Mouse (Mus musculus): ENCODE results near the gene Gm21836.
"Not testable (repeated sequence)": the region's sequence is repeated elsewhere in the genome, so short reads cannot be mapped to it uniquely, and the experiment has no call there.

Gm21836 gene

DNA sequence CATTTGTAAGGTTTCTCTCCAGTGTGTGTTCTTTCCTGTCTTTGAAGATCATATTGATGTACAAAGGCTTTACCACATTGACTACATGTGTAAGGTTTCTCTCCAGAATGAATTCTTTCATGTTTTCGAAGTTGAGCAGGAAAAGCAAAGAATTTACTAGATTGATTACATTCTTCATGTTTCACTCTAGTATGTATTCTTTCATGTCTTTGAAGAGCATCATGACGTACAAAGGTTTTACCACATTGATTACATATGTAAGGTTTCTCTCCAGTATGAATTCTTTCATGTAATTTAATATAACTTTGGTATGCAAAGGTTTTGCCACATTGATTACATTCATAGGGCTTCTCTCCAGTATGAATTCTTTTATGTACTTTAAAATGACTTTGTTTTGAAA, at the start of gene Gm21836:
TSS of gene Gm21836 (minus strand) at position 101 of the 400 bp plus-strand sequence.
- DNase-seq (ENCODE audit: inconsistent ontology term) = not testable (repeated sequence)

DNA sequence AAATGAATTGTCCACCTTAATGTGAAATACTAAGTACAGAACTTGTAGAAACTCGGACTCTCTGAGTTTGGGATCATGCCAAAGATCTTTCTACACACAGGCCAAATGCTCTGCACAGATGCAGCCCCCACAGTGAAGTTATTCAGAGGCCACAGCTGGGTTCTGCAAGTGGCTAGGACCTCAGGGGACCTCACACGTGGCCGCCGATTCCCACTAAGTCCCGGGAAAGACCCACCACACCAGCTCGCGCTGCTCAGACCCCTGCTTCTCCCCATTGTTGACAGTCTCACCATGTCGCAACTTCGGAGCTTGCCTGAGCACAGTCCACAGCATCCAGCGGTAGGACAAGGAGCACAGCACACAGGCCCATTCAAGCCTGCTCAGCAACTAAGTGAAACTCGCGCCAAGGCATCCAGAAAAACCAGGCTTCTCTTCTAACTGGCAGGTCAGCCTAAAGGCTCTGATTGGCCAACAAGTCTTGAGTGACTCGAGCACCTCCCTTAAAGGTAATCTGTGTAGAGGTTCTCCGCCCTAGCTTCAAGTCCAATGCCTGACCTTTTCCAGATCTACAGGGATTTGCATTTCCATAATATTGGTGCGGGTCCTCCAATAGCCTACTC, 13.1 kb downstream of the Gm21836 start:
- DNase-seq (ENCODE audit: inconsistent ontology term) = not testable (repeated sequence)

DNA sequence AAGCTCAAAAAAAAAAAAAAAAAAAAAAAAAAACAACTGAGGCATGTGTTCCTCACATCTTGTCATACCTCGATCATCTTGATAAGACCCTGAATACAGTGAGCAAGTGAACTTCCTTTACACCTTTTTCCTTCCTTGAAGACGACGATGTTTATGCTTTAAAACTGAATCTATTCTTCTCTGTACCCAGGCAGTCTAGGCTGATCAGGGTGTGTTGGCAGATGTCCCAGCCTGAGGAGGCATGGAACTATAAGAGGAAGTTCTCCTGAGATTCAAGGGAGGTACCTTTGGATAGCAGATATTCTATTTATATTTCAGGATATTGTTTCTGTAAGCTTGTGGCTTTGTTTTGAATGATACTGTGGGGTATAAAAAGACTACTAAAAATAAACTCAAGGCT, 15.5 kb downstream of the Gm21836 start:
- no peak for DNase-seq (ENCODE audit: inconsistent ontology term)

DNA sequence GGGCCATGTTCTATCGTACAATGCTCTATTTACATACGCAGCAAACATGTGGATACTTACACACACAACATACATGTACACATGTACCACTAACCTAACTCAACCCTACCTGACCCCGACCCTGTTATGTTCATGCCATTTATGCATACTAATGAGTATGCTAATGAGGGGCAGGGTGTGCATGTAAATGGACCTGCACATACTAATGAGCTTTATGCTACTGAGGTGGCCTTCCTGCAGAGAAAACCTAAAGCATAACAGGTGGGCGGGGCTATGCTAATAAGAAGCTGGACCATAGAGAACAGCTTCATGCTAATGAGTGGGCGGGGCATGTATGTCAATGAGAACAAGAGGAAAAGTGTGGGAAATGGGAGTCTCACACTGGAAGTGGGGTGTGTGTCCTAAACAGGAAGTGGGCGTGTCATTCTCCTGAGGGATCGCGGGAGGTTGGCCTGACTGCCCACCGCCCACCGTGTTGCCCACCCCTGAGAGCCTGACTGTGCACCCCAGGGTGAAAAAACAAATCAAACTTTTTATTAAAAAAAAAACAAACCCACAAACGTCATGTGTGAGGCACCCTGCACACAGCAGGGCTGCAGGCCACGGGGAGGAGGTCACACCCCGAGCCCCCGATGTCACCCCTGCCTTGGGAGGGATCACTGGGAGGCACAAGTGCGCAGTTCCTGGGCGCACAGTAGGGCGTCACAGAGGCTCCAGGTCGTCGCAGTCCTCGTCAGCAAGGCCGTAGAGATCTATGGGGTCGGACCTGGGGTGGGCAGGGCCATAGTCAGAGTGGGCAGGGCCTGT, 17.3 kb downstream of the Gm21836 start, which contains the start of gene Ppp2r3d:
TSS of gene Ppp2r3d (minus strand) at position 803 of the 807 bp plus-strand sequence.
- DNase-seq (ENCODE audit: inconsistent ontology term) = no peak

DNA sequence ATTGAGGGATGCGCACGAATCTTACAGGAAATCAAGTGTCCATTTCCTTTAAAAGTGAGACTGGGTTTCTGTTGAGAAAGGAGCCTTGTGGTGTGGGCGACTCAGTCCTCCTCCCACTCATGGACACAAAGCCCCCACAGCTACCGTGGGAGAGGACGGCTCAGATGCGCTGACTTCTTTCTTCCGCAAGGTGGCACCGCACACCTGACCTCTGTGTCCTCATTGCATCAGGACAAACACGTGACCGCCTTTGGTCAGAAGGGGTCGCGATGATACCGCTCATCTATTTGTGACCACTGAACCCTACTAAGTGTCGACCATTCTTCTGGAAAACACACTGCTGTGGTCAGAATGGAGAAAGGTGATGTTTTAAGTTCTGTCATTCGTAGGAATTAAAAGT, 17.9 kb downstream of the Gm21836 start:
- no peak for DNase-seq (ENCODE audit: inconsistent ontology term)

DNA sequence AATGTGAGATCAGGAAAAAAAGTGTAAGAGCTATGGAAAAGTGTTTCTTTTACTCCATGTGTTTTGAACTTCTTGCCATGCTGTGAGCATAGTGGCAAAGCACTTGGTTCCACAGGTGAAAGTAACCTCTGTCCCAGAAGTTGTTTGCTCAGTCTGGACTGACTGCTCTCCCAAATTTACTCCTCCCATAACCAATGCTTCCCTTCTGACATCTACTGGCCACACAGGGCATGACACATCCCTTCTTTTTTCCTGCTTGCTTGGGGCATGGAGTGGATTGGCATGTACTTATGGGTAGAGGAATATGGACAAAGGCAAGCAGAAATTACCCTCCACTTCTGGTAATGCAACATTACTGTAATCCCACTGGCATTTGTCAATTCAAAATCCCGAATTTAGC, 37.0 kb downstream of the Gm21836 start:
- DNase-seq (ENCODE audit: inconsistent ontology term) = peak; percentile 27
